Mouse (Mus musculus): Measurements from ENCODE around the gene Gkn2. TPM values are rescaled to one million over a fixed set of nuclear protein-coding genes. Genes with fewer than 3 reads are reported as not detected.

The Gkn2 gene
- polyA plus RNA-seq, 1 experiment from 2014 or later: not detected

- Histone ChIP-seq H3K4me2 (ENCODE audit: low read depth, low read length) (no peak overlapping the region), H3K27me3 (replicated peaks; ENCODE audit: control insufficient read depth, insufficient read depth, low read length) (peaks cover 6% of the 10 kb centered on the region; the same call in 1 of the 2 replicates), H3K36me3 (ENCODE audit: control insufficient read depth, insufficient read depth, low read length) (no peaks in the 10 kb centered on the region), H3K4me1 (ENCODE audit: control insufficient read depth, insufficient read depth, low read length) (no peaks in the 10 kb centered on the region), H3K27ac (replicated peaks; ENCODE audit: low read depth, low read length) (no peak overlapping the region), H3K4me3 (ENCODE audit: low read depth, low read length) (no peak overlapping the region), H3K9me3 (ENCODE audit: control insufficient read depth, low read length) (no peaks in the 10 kb centered on the region), H3K9ac (ENCODE audit: low read depth, low read length) (no peak overlapping the region)
- WGBS: 19% methylated on average over 5 of the region's 5 CpGs
- DNase-seq (ENCODE audit: low spot score): no peak
- ATAC-seq (ENCODE audit: low read depth): no peak
These were observed 16.4 kb downstream of the Gkn2 start for GRCm38 (mm10) chr6:87389455-87389989.

- no peaks in the 10 kb centered on the region for H3K27me3 ChIP-seq (replicated peaks; ENCODE audit: control insufficient read depth, insufficient read depth, low read length)
- DNase-seq (ENCODE audit: low spot score) (no peak), ATAC-seq (ENCODE audit: low read depth) (no peak)
- H3K36me3 ChIP-seq (ENCODE audit: control insufficient read depth, insufficient read depth, low read length): no peaks in the 10 kb centered on the region
- no peak overlapping the region for H3K27ac ChIP-seq (replicated peaks; ENCODE audit: low read depth, low read length)
- no peaks in the 10 kb centered on the region for H3K4me1 ChIP-seq (ENCODE audit: control insufficient read depth, insufficient read depth, low read length)
- WGBS: 52% methylated on average over 8 of the region's 8 CpGs
- H3K4me2 ChIP-seq (ENCODE audit: low read depth, low read length): no peak overlapping the region
- no peak overlapping the region for H3K4me3 ChIP-seq (ENCODE audit: low read depth, low read length)
- no peaks in the 10 kb centered on the region for H3K9me3 ChIP-seq (ENCODE audit: control insufficient read depth, low read length)
- no peak overlapping the region for H3K9ac ChIP-seq (ENCODE audit: low read depth, low read length)
These were observed 20.5 kb downstream of the Gkn2 start for GRCm38 (mm10) chr6:87393466-87394205.

GRCm38 (mm10) chr6:87394783-87395182 is 21.6 kb downstream of the Gkn2 start:
- Histone ChIP-seq H3K4me1 (ENCODE audit: control insufficient read depth, insufficient read depth, low read length) (no peaks in the 10 kb centered on the region), H3K27ac (replicated peaks; ENCODE audit: low read depth, low read length) (no peak overlapping the region), H3K4me3 (ENCODE audit: low read depth, low read length) (no peak overlapping the region), H3K36me3 (ENCODE audit: control insufficient read depth, insufficient read depth, low read length) (no peaks in the 10 kb centered on the region), H3K9me3 (ENCODE audit: control insufficient read depth, low read length) (no peaks in the 10 kb centered on the region), H3K9ac (ENCODE audit: low read depth, low read length) (no peak overlapping the region), H3K27me3 (replicated peaks; ENCODE audit: control insufficient read depth, insufficient read depth, low read length) (no peaks in the 10 kb centered on the region), H3K4me2 (ENCODE audit: low read depth, low read length) (no peak overlapping the region)
- ATAC-seq (ENCODE audit: low read depth): no peak
- WGBS: 86% methylated on average over 9 of the region's 9 CpGs
- DNase-seq (ENCODE audit: low spot score): no peak

GRCm38 (mm10) chr6:87399137-87399536 is 26.0 kb downstream of the Gkn2 start:
- Histone ChIP-seq H3K27me3 (replicated peaks; ENCODE audit: control insufficient read depth, insufficient read depth, low read length) (no peaks in the 10 kb centered on the region), H3K9me3 (ENCODE audit: control insufficient read depth, low read length) (no peaks in the 10 kb centered on the region), H3K27ac (replicated peaks; ENCODE audit: low read depth, low read length) (no peak overlapping the region), H3K4me1 (ENCODE audit: control insufficient read depth, insufficient read depth, low read length) (no peaks in the 10 kb centered on the region), H3K4me3 (ENCODE audit: low read depth, low read length) (no peak overlapping the region), H3K9ac (ENCODE audit: low read depth, low read length) (no peak overlapping the region), H3K36me3 (ENCODE audit: control insufficient read depth, insufficient read depth, low read length) (no peaks in the 10 kb centered on the region), H3K4me2 (ENCODE audit: low read depth, low read length) (no peak overlapping the region)
- peak; percentile 76 for DNase-seq (ENCODE audit: low spot score)
- no peak for ATAC-seq (ENCODE audit: low read depth)
- 3% methylated on average over 5 of the region's 5 CpGs for WGBS

- ATAC-seq (ENCODE audit: low read depth) (no peak), DNase-seq (ENCODE audit: low spot score) (no peak)
- H3K36me3 ChIP-seq (ENCODE audit: control insufficient read depth, insufficient read depth, low read length): no peaks in the 10 kb centered on the region
- H3K27me3 ChIP-seq (replicated peaks; ENCODE audit: control insufficient read depth, insufficient read depth, low read length): no peaks in the 10 kb centered on the region
- no peak overlapping the region for H3K4me2 ChIP-seq (ENCODE audit: low read depth, low read length)
- 63% methylated on average over 4 of the region's 4 CpGs for WGBS
- H3K9ac ChIP-seq (ENCODE audit: low read depth, low read length): no peak overlapping the region
- no peaks in the 10 kb centered on the region for H3K9me3 ChIP-seq (ENCODE audit: control insufficient read depth, low read length)
- H3K4me1 ChIP-seq (ENCODE audit: control insufficient read depth, insufficient read depth, low read length): no peaks in the 10 kb centered on the region
- no peak overlapping the region for H3K27ac ChIP-seq (replicated peaks; ENCODE audit: low read depth, low read length)
- H3K4me3 ChIP-seq (ENCODE audit: low read depth, low read length): no peak overlapping the region
These were observed 26.9 kb downstream of the Gkn2 start for GRCm38 (mm10) chr6:87399886-87400566.

GRCm38 (mm10) chr6:87401456-87401855 is 28.3 kb downstream of the Gkn2 start:
- WGBS: 62% methylated on average over 6 of the region's 6 CpGs
- Histone ChIP-seq H3K9me3 (ENCODE audit: control insufficient read depth, low read length) (no peaks in the 10 kb centered on the region), H3K4me3 (ENCODE audit: low read depth, low read length) (no peak overlapping the region), H3K36me3 (ENCODE audit: control insufficient read depth, insufficient read depth, low read length) (no peaks in the 10 kb centered on the region), H3K4me1 (ENCODE audit: control insufficient read depth, insufficient read depth, low read length) (no peaks in the 10 kb centered on the region), H3K4me2 (ENCODE audit: low read depth, low read length) (no peak overlapping the region), H3K27me3 (replicated peaks; ENCODE audit: control insufficient read depth, insufficient read depth, low read length) (no peaks in the 10 kb centered on the region), H3K9ac (ENCODE audit: low read depth, low read length) (no peak overlapping the region), H3K27ac (replicated peaks; ENCODE audit: low read depth, low read length) (no peak overlapping the region)
- no peak for DNase-seq (ENCODE audit: low spot score)
- no peak for ATAC-seq (ENCODE audit: low read depth)

- no peak overlapping the region for H3K27ac ChIP-seq (replicated peaks; ENCODE audit: low read depth, low read length)
- H3K4me1 ChIP-seq (ENCODE audit: control insufficient read depth, insufficient read depth, low read length): no peaks in the 10 kb centered on the region
- no peak overlapping the region for H3K4me3 ChIP-seq (ENCODE audit: low read depth, low read length)
- no peak overlapping the region for H3K9ac ChIP-seq (ENCODE audit: low read depth, low read length)
- no peaks in the 10 kb centered on the region for H3K27me3 ChIP-seq (replicated peaks; ENCODE audit: control insufficient read depth, insufficient read depth, low read length)
- ATAC-seq (ENCODE audit: low read depth): no peak
- no peaks in the 10 kb centered on the region for H3K36me3 ChIP-seq (ENCODE audit: control insufficient read depth, insufficient read depth, low read length)
- no peaks in the 10 kb centered on the region for H3K9me3 ChIP-seq (ENCODE audit: control insufficient read depth, low read length)
- no peak overlapping the region for H3K4me2 ChIP-seq (ENCODE audit: low read depth, low read length)
- 27% methylated on average over 3 of the region's 3 CpGs for WGBS
- no peak for DNase-seq (ENCODE audit: low spot score)
These were observed 38.9 kb downstream of the Gkn2 start for GRCm38 (mm10) chr6:87412011-87412410.

- Histone ChIP-seq H3K36me3 (ENCODE audit: control insufficient read depth, insufficient read depth, low read length) (no peaks in the 10 kb centered on the region), H3K4me3 (ENCODE audit: low read depth, low read length) (no peak overlapping the region), H3K9ac (ENCODE audit: low read depth, low read length) (no peak overlapping the region), H3K4me1 (ENCODE audit: control insufficient read depth, insufficient read depth, low read length) (no peaks in the 10 kb centered on the region), H3K27ac (replicated peaks; ENCODE audit: low read depth, low read length) (no peak overlapping the region), H3K4me2 (ENCODE audit: low read depth, low read length) (no peak overlapping the region), H3K27me3 (replicated peaks; ENCODE audit: control insufficient read depth, insufficient read depth, low read length) (no peaks in the 10 kb centered on the region), H3K9me3 (ENCODE audit: control insufficient read depth, low read length) (no peaks in the 10 kb centered on the region)
- DNase-seq (ENCODE audit: low spot score): no peak
- 73% methylated on average over 7 of the region's 7 CpGs for WGBS
- ATAC-seq (ENCODE audit: low read depth): no peak
These were observed 49.1 kb downstream of the Gkn2 start for GRCm38 (mm10) chr6:87422304-87422703.

All from embryonic facial prominence, embryonic 14.5 days (tissue).